Mouse (Mus musculus) heart, adult 18-20 months (tissue): ENCODE data around the gene Pmf1. TPM values are rescaled to one million over a fixed set of nuclear protein-coding genes. Genes with fewer than 3 reads are reported as not detected.

Experiments
- DNase-seq, 2 experiments: peaks; one replicate each; pipeline ENCODE4 v3.0.0; 2021 to 2022; ENCODE audit warnings: mixed read lengths in 1 of 2
- long read RNA-seq, 2 experiments: library from polyadenylated mRNA; stranded (forward); transcript quantifications; one replicate each; pipeline ENCODE4 v2.0.0; 2021
- total RNA-seq, 2 experiments: library from RNA; stranded (reverse); gene quantifications; 2 replicates each; pipeline ENCODE4 v1.2.3; 2021

Gene Pmf1
- total RNA-seq, result 10 to 100 TPM; 16.8 to 18.3 TPM
- long read RNA-seq, experiment 1, transcript Pmf1-201 (5 exons, 1,007 nt), result major isoform, 6 of 7 reads
- long read RNA-seq, experiment 1, partial matches to known transcripts, result 0 of 7 reads
- long read RNA-seq, experiment 1, other reads (novel, unspliced or antisense), result 0 of 7 reads
- long read RNA-seq, experiment 2, transcript Pmf1-201 (5 exons, 1,007 nt), result major isoform, 7 of 7 reads
- long read RNA-seq, experiment 2, partial matches to known transcripts, result 0 of 7 reads
- long read RNA-seq, experiment 2, other reads (novel, unspliced or antisense), result 0 of 7 reads

DNA sequence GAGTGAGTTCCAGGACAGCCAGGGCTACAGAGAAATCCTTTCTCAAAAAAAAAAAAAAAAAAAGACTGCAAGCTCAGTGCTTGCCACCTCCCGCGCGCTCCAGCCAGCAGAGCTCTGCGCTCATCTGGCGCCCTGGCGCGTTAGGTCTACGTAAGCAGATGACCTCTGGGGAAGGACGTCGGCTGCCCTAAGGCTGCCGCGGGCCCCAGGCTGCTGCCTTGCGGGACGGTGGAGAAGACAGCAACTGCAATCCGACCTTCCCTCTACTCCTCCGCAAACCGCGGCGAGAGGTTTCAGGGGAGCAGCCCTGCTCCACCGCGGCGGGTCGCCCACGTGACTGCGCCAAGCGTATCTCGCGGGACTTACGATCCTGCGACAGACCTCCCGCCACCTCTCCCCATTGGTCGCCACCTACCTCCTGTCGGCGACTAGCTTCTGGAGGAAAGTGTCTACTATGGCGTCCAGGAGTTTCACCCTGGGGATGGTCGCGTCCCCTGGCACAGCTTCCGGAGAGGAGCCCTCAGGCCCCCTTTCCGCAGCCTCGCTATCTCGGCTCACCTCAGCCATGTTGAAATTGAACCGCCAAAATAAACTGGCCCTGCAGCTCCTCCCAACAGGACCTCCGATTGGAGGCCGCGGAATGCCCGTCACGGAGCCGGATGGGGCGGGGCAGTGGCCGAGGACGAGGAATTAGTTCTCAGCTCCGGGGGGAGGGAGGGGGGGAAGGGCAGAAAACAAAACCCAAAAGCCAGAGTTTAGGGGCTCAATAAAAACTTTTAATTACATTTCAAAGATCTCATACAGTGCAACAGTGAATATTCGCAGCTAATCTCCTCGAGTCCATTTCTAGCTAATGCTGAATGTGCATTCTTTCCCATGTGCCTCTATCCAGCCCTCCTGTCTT is at the start of gene Pmf1:
Gene Pmf1 (minus strand): TSS at position 591 of the 904 bp plus-strand sequence.
- peak; percentile 96 to 97 for DNase-seq

DNA sequence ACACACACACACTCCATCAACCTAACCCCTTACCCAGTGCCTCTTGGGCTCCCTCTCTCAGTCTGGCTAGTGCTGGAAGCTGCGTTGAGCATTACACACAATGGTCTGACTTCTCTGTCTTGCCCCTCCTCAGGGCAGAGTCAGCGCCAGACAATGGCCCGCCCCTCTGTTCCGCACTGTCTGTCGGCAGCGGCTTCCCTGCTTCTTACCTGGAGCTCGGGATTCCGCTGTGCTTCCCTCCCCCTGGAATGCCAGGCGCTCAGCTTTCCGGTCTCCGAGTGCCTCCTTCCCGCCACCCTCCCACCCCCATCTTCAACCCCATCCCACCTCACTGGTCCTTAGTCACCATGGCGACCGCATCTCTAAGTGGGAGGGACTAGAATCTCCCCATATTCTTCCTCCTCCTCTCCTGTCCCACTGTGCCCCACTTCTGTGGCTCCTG is 48.7 kb upstream of the Pmf1 start:
- no peak for DNase-seq

DNA sequence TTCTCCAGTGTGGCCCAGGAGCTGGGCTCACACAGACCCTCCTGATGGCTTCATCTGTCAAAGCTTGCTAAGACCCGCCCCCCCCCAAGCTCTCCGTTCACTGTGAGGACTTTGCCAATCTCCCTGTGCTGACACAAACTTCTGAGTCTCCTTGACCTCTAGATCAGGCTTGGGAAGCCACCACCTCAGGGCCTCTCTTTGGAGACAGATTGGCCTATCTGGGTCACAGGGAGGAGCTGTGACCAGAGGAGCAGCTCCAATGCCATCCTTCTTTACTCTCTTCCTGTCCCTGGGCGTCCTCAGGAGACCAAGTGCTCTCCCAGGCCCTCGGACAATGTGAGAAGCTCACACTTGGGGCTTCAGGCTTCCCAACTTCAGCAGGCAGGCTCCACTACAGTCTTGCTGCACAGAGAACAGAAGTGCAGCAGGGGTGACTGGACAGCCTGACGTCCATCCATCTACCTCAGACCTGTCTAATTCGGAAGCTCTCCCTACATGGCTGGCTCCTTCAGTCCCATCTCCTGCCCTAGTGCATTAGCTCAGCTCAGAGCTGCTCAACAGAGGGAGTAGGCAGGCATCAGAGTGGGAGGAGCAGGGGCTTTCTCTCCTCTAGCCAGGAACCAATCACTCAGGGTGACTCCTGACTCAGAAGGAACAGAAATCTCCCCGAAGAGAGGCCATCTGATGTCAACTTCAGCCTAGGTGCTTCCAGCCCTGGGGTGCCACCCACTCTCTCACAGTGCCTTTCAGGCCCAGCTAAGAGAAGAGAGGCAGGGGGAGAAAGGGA is 46.8 kb upstream of the Pmf1 start:
- DNase-seq, result no peak

DNA sequence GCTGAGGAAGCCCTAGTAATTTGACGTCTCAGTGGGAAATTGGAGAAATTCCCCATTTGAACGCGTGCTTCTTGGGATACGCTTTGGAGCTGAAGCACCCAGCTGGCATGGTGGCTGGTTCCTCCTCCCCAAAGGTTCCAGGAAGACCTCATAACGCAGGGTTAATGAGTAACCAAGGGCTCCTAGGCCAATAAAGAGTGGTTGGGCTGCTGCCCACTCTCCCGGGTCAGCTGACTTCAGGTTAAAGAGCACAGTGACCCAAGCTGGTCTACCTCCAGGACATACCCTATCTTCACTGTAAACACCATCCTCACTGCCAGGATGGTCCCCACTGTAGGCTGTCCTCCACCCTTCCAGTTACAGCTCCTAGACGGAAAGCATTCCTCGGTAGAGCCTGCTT is 46.2 kb upstream of the Pmf1 start:
- DNase-seq, result no peak

DNA sequence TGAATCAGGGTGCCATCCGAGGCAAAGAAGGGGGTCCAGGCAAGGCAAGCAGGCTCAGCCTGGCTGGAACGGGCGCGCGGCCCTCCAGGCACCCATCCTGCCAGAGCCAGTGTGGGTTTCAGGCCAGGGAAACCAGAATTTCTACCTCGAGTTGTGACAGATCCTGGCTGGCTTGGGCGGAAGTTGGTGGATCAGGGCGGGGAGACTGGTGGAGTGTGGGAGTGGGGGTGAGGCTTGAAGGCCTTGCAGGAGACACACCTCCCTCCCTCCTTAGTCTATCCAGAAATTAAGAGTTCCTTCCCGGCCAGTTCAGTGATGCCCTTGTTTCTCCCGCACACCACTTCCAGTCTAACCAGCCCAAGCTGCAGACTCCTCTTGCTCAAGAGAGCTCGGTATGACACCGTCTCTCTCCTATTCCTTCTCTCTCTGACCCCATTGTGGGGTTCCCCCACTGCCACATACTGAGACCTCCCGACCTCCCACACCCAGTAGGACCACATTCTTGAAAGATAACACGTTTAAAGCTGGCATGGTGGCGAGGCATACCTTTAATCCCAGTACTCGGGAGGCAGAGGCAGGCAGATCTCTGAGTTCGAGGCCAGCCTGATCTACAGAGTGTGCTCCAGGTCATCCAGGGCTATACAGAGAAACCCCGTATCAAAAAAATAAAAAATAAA is 45.6 kb upstream of the Pmf1 start:
- peak in 1 of 2 experiments; percentile 28 for DNase-seq

DNA sequence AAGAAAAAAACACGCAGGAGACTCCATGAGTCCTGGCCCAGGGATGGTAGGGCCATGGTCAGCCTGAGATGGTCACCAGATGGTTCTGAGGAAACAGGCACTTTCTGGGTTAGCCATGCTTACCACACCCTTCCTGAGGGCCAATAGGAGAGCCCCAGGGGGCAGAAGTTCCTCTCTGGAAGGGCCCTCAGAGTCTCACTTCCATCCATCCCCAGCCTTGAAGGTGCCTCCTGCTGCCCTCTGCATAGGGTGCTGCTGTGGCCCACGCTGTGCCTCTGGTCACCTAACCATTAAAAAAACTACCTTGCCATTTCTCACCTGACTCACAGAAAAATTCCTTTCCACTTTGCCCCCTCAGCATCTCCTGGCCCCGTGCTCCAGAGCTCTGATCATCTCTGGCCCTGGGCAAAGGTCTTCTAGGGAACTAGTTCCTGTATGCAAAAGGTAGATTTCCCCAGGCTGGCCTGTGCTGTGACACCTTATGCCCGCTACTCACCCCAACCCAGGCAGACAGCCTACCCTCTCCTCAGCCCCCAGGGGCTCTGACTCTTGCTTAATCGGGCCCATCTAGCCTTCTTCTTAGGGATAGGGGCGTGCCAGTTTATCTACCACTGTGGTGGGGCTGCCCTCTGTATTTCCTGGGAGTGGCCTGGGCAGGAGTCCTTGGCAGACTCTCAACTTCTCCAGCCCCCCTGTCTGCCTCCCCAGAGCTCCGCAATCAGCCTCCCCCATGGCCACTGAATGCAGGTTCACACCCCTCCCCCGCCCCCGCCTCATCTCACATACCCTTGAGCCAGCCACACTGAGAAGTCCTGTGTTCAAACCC is 44.8 kb upstream of the Pmf1 start:
- DNase-seq, result peak in 1 of 2 experiments; percentile 41

DNA sequence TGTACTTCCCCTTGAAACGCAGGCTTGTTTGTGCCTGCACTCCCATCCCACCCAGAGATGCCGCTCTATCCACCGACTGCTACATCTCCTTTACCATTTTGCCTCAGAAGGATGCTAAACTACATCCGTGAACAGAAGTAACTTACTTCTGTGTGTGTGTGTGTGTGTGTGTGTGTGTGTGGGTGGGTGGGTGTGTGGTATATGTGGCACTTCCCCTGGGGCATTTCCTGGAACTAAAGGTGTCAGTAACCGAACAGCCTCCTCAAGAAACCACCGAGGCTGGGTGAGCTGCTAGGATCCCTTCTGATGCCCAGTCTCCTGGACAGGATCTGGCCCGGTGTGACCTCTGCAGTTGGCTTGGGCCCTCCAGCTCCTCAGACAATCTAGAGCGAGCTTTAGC is 43.9 kb upstream of the Pmf1 start:
- DNase-seq, result no peak

DNA sequence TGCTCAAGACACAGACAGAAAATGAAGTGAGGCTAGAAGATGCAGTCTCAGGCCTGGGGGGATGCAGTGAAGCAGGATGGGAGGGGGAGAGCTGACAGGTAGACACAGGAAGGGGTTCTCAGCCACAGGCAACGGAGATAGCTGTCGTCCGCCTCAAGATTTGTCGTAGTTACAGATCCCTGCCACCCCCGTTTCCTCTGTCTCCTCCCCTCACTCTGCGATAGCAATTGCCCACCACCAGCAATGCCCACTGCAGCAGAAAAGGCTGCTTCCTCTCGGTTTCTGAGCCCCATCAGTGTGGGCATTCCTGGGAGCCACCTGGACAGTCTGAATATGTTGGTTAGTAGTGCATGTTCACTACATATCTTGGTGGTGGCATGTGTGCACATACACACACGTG is 43.2 kb upstream of the Pmf1 start:
- DNase-seq, result no peak

DNA sequence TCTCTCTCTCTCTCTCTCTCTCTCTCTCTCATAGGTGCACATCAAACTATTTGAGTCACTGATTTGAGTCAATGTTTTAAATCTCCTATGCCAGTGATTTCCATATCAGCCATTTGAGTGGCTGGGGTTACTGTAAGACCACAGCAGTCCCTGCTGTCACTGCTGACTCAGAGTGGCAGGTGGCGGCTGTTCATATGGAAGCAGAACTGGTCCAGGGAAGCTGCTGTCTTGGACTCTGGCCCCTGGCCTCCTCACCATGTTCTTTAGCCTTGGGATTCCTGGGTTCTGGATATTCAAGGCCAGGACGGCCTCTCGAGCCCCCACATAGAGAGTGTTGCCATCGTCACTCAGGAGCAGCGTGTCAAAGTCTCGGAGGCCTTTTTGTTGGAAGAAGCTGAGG is 42.6 kb upstream of the Pmf1 start:
- DNase-seq, result no peak

DNA sequence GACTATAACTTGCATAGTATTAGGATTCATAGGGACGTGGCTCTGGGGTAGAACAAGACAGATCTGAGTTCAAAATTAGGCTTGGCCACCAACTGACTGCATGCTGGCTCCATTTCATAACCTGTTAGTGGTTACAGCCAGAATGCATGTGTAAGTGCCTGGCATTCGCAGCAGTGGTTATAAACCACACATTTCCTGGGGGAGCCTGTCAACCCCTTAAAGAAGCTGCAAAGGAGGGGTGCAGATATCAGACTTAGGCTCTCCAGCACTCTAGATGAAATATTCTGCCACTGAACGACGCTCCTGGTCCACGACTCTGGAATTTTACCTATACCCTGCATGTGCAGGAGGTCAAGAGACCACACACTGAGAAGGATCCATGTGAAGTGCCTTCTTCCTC is 42.1 kb upstream of the Pmf1 start:
- DNase-seq, result no peak

DNA sequence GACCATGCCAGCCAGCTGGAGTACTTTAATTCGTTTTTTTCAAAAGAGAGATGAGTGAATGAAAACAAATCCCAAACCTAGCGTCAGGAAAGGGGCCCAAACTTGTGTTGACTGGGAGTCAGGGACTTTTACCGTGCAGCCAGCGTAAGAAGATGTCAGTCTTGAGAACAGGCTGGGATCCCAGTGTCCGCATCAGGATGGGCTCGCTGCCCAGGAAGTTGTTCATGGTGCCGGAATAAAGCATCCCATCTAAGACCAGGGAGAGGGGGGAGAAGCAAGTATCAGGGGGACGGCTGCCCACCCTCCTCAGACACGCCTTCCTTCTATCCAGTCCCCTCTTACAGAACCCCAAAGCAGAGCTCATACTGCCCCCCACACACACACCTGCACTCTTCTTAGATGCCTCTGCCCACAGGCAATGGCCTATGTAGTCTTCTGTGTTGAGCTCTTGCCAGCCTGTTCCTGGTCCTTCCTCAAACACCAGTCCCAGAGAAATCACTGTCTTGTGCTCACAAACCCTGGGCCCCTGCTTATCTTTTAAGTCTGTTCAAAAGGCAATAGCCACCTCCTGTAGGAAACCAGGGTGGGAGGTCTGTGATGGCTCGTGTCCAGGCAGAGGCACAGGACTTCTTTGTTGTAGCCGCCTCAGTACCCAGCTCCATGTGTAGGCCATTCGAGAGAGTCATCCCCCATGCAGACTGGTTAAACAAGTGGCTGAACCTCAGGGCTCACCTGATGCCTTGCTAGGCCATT is 40.4 kb upstream of the Pmf1 start:
- DNase-seq, result no peak

DNA sequence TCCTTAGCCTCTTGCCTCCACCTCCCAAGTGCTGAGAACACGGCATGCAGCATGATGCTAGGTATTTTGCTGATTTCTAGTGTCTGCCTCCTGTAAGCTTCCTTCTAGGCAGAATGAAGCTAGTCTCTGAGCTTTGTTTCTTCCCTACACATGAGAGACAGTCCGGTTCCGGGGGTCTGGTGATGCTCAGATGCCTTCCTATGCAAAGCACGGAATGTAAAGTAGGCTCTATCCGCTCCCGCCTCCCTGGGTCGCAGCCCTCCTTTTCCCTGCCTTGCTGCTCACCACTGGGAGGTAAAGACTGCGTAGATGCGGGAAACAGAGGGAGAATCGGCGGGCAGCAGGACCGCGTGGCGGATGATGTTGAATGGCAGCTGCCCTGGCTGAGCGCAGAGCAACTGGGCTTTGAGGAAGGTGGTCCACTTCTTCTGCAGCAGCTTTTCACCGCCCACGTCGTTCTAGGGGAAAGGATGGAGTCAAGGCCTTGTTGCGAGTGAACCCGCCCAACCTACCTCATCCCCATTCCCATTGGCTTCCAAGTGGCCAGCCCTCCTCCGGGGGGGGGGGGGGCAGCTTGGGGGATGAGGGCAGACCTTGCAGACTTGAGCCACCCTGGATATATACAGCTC is 39.4 kb upstream of the Pmf1 start:
- DNase-seq, result peak; percentile 54 to 58

DNA sequence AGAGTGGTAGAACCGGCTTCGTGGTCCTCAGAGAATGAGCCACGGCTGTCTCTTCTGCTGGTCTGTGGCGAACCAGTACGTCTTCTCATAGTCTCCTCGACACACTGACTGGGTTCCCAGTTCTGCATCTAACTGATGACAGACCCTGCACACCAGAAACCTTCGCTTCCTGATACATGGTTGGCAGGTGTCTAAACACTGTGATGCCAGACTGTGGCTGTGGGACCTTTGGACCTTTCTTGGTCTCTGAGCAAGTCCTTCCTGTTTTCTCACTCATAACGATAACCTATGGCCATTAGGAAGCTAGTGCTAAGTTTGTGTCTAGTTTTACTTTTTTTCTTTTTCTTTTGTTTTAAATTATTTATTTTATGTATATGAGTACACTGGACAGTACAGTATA is 38.3 kb upstream of the Pmf1 start:
- no peak for DNase-seq

DNA sequence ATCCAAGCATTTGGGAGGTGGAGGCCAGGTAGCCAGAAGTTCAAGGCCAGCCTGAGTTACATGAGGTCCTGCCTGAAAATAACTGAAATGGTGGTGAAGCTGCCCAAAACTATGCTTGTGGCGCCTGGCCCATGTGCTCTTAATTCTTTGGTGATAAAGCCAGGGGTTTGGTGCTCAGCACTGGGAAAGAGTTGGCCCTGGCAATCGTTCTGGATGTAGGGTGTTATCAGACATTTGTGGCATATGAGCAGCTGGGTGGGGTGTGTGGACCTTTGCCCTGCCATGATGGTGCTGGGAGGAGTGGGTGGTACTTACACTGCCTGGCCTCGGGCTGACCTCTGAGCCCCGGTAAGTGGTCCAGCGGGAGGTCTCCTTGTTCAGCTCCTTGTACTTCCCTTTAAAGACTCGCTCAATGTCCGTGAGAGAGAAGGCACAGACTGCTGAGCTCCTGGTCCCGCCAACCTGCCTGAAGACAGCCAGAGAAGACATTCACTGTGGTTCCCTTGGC is 37.6 kb upstream of the Pmf1 start:
- no peak for DNase-seq

DNA sequence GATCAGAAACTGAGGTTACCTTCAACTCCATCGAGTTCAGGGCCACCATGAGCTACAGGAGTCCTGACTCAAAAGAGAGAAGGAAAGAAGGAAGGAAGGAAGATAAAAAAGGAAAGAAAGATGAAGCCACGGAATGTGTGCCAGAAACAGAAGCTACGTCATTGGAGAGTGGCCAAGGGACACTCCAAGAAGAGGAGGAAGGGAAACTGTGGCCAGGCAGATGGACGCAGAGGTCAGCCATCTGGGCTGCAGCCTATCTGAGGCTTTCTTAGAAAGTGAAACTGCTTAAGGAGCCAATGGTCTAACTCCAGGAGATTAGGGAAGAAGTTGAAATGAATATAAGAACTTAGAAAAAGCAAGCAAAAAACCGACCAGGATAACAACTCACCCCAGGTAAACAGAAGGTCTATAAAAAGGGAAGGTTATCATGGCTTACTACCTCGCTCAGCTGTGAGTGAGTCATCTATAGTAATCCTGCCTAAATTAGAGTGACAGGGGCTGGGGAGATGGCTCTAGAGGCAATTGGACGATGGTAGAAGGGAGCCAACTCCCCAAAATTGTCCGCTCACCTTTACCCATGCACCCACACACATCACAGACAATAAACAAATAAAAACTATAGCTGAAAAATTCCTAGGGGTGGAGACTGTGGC is 36.5 kb upstream of the Pmf1 start:
- DNase-seq, result peak; percentile 43 to 71

DNA sequence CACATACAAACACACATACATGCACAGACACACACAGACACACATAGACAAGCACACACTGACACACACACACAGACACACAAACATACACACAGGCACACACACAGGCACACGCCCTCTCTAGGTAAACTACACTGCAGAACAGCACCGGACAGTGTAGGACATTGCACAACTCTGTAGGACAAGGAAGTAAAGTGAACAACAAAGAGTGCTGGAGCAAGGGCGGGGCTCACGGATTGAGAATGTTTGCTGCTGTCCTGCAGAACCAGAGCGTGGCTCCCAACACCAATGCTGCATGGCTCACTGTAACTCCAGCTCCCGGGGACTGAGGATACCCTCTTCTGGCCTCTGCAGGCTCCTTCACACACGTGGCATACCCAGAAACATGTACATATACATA is 32.8 kb upstream of the Pmf1 start:
- peak in 1 of 2 experiments; percentile 48 for DNase-seq

DNA sequence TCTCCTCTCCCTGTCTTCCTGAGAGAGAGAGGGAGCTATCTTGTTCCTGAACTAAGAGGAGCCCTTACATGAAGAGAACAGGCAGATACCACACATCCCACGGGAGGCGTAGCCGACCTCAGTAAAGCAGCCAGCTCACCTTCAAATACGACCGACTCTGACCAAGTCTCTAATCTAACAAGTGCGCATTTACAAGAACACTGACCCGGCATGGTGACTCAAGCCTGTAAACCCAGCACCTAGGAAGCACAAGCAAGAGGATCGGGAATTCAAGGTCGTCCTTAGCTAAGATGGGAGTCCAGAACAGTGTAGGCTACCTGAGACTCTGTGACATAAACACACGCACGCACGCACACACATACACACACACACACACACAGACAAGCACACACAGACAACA is 32.4 kb upstream of the Pmf1 start:
- DNase-seq, result no peak

DNA sequence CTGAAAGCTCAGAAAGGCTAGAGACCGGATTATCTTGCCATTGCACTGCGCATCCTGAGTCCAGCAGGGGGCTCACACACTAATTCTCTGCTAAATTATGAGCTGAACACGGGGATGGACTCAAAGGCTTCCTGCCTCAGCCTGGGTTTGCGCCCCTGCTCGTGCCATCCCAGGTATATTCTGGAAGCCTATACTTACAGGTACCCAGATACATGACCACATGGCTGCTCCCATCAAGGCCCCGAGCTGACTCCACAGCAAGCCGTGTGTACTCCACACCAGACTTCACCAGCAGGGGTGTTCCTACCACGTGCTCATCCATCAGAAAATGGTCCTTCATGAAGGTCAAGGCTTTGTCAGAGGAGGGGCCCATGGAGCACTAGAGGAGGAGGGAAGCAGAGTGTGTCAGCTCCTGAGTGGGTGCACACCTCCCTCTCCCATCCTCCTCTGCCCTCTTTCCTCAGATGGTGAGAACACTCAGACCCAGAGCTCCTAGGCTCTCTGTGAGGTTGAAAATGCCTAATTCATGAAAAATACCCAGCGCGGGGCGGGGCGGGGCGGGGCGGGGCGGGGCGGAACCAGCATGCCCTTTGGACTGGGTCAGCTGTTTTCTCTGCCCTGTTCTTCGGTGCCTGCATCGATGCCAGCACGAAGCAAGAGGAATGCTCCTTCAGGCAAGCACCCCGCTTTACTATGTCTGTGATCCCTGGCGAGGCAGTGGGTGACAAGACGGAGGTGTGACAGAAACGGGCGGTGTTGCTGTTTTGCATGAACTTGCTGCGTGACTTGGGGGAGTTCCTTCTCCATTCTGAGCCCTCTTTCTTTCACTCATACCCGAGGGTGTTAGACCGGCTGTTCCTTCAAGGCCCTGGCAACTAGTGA is 30.6 kb upstream of the Pmf1 start:
- DNase-seq, result peak in 1 of 2 experiments; percentile 51
